Comparison of ENCODE assay signal across 8 mouse cellular contexts in the genomic region with DNA sequence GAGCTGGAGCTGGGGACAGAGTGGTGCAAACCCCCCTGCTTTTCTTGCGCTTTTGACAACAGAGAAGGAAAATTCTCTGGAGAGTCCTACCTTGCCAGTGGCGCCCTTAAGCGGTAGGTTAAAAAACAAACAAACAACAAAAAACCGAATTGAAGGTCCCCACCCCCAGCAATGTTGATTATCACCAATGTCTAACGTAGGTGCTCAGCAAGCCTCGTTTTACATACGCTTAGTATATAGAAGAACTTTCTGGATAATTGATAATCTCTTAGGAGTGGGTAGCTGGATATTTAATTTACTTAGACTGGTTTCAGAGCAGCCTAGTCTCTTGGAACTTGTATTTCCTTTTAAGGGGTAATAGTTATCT. TPM values are rescaled to one million over a fixed set of nuclear protein-coding genes. Genes with fewer than 3 reads are reported as not detected.
DNase-seq lines count a peak whose midpoint lies in the region; ATAC-seq and TF ChIP-seq lines count a peak whose summit lies in the region.

No protein-coding gene starts in this region.

- no peak for TF ChIP-seq CTCF in G1E (IDR thresholded peaks at IDR 0.05; ENCODE audit: low read depth, low read length)
- no peak for TF ChIP-seq CTCF in forebrain, postnatal 0 days (IDR thresholded peaks at IDR 0.05; ENCODE audit: low read depth)

- no peak for ATAC-seq in heart, embryonic 13.5 days (ENCODE audit: extremely low read depth, insufficient number of reproducible peaks, low FRiP score, low TSS enrichment)
- no peak for ATAC-seq in G1E (ENCODE audit: extremely low read depth, insufficient number of reproducible peaks, low FRiP score, poor library complexity, severe bottlenecking)
- ATAC-seq in forebrain, postnatal 0 days = no peak
- peak; percentile 62 for ATAC-seq in megakaryocyte-erythroid progenitor cell, adult 5-6 weeks (replicated peaks; ENCODE audit: low FRiP score, low TSS enrichment, poor library complexity, severe bottlenecking)

- H3K9me3 ChIP-seq in heart, embryonic 13.5 days = no peaks in the 10 kb centered on the region
- no peaks in the 10 kb centered on the region for H3K9me3 ChIP-seq in G1E (replicated peaks)
- no peaks in the 10 kb centered on the region for H3K9me3 ChIP-seq in forebrain, postnatal 0 days (ENCODE audit: low read length)

- H3K9ac ChIP-seq in heart, embryonic 13.5 days = peak overlapping the region; percentile 96
- H3K9ac ChIP-seq in forebrain, postnatal 0 days = peak overlapping the region; percentile 82

- peak overlapping the region; percentile 90 for H3K4me3 ChIP-seq in heart, embryonic 13.5 days
- H3K4me3 ChIP-seq in G1E (ENCODE audit: low read depth, low read length) = peak overlapping the region; percentile 87
- peak overlapping the region; percentile 81 for H3K4me3 ChIP-seq in forebrain, postnatal 0 days (ENCODE audit: low read depth, low read length)

- peak overlapping the region; percentile 71 for H3K4me2 ChIP-seq in heart, embryonic 13.5 days
- H3K4me2 ChIP-seq in forebrain, postnatal 0 days (ENCODE audit: low read depth) = peak overlapping the region; percentile 60

- peaks cover 17% of the 10 kb centered on the region for H3K4me1 ChIP-seq in heart, embryonic 13.5 days
- H3K4me1 ChIP-seq in G1E (ENCODE audit: insufficient read depth, low read depth, low read length) = peaks cover 20% of the 10 kb centered on the region
- H3K4me1 ChIP-seq in forebrain, postnatal 0 days (ENCODE audit: insufficient read depth) = no peaks in the 10 kb centered on the region

- peaks cover 20% of the 10 kb centered on the region for H3K36me3 ChIP-seq in heart, embryonic 13.5 days
- H3K36me3 ChIP-seq in G1E (replicated peaks) = peaks cover 25% of the 10 kb centered on the region
- H3K36me3 ChIP-seq in forebrain, postnatal 0 days (ENCODE audit: insufficient read depth) = no peaks in the 10 kb centered on the region

- no peaks in the 10 kb centered on the region for H3K27me3 ChIP-seq in heart, embryonic 13.5 days (replicated peaks)
- H3K27me3 ChIP-seq in G1E (ENCODE audit: insufficient read depth, low read length) = no peaks in the 10 kb centered on the region
- no peaks in the 10 kb centered on the region for H3K27me3 ChIP-seq in forebrain, postnatal 0 days (ENCODE audit: insufficient read depth, low read length)

- no peak for DNase-seq in heart, postnatal 4 days
- peak; percentile 15 for DNase-seq in G1E (ENCODE audit: low spot score)
- DNase-seq in forebrain, postnatal 0 days = no peak
- no peak for DNase-seq in embryo, embryonic 9.5 days (ENCODE audit: extremely low spot score)
- DNase-seq in gastrocnemius, postnatal 25 days = no peak
- DNase-seq in layer of hippocampus, adult 18-20 months (ENCODE audit: low spot score in 2 of 2) = no peak

- WGBS in heart, embryonic 13.5 days = under 1% methylated on average over 7 of the region's 7 CpGs
- WGBS in forebrain, postnatal 0 days = under 1% methylated on average over 7 of the region's 7 CpGs

- H3K27ac ChIP-seq in heart, embryonic 13.5 days (replicated peaks) = peak overlapping the region; percentile 98; the same call in 1 of the 2 replicates
- no peak overlapping the region for H3K27ac ChIP-seq in forebrain, postnatal 0 days (ENCODE audit: low read depth, low read length)

RNA-seq across cellular contexts. Expression of gene Mms22l, which starts 0.7 kb away (rescaled TPM):
- polyA plus RNA-seq in heart, embryonic 13.5 days (2015; fragmentation: Nextera tagmentation; extraction: Ambion mirVana) = 20.8 and 22.8 TPM in 2 replicates
- total RNA-seq in heart, postnatal 4 days (2021) = 10 to 100 TPM; 14.8 to 15.3 TPM
- total RNA-seq in G1E (2014; fragmentation: Nextera tagmentation) (96.3 and 108 TPM in 2 replicates), G1E (2017) (72.8 and 84.0 TPM in 2 replicates)
- 109 and 118 TPM in 2 replicates for polyA plus RNA-seq in G1E (2012)
- 7.1 and 7.8 TPM in 2 replicates for total RNA-seq in forebrain, postnatal 0 days (2014; rRNA removed)
- 4.1 and 4.5 TPM in 2 replicates for polyA plus RNA-seq in forebrain, postnatal 0 days (2015; fragmentation: Nextera tagmentation; extraction: Ambion mirVana)
- total RNA-seq in megakaryocyte-erythroid progenitor cell, adult 5-6 weeks (2014; fragmentation: Nextera tagmentation) = 68.6 and 78.1 TPM in 2 replicates
- total RNA-seq in megakaryocyte-erythroid progenitor cell, adult 5-6 weeks (2017) = 61.1 and 72.1 TPM in 2 replicates
- total RNA-seq in gastrocnemius, postnatal 25 days (2021) = under 1 TPM; 0.91 to 0.97 TPM
- 1 to 10 TPM in 1 of 2 experiments, under 1 TPM in 1; 0.51 to 1.1 TPM for total RNA-seq in layer of hippocampus, adult 18-20 months (2021)
